Mouse (Mus musculus): ENCODE measurements at regions not wholly inside any gene's neighbourhood (a gene's known extent, or its start where the extent isn't known, plus 50 kb on each side); places are given as distances from the start of the nearest gene placed in this dataset.
A peak's percentile ranks its signal among the peaks of the same experiment; 100 is the strongest.

GRCm38 (mm10) chr7:106440900-106441506, 225.9 kb upstream of the Gvin1 start:
- no peaks in the 10 kb centered on the region; the same call in 1 of the 2 replicates for H3K36me3 ChIP-seq (ENCODE audit: control insufficient read depth, insufficient read depth, low read length, poor library complexity, severe bottlenecking)
- no peaks in the 10 kb centered on the region for H3K27me3 ChIP-seq (ENCODE audit: control insufficient read depth, insufficient read depth, low read length, poor library complexity, severe bottlenecking)
- peak; percentile 54 for DNase-seq (ENCODE audit: low read depth, low spot score)
